Mouse (Mus musculus) lung, postnatal 14 days (tissue): Measurements from ENCODE around the gene Gm595.
A peak's percentile ranks its signal among the peaks of the same experiment; 100 is the strongest.

Source experiments
- DNase-seq: peaks from one replicate; pipeline ENCODE4 v3.0.0; 2021

Gene Gm595

DNA sequence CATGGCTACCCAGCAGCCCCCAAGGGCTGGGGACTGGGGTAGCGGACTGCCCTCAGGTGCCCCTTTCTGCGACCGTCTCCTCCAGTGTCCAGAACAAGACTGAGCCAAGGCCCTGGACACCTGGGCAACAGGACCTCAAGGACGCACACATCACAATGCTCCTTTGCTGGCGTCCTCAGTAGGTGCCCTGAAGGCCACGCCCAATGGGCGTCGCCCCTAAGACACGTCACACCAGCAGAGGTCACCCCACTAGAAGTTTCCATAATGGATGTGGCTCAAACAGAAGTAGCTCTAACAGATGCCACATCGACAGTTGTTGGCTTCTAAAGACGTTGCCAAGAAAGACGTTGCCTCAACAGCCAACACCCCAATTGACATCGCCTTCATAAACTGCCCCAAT, at the start of gene Gm595:
Gene Gm595 (minus strand): TSS at position 101 of the 400 bp plus-strand sequence.
- no peak for DNase-seq

DNA sequence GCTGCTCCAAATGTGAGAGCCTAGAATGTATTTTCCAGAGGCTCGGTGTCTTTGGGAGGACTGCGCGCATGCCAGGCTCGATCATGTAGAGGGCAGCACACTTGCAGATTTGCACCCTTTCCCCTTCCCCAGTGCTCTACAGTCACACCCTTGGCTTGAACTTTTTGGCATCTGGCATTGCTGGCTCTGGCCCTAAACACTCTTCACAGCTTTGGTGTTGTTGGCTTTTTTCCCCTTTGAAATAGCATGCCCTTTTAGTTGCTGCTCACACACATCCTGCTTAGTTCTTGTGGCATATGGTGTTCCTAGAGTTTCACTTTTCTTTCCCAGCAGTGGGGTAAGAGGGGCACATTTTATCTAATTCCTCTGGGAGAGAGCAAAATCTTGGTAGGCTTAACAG, 30.9 kb upstream of the Gm595 start:
- no peak for DNase-seq

DNA sequence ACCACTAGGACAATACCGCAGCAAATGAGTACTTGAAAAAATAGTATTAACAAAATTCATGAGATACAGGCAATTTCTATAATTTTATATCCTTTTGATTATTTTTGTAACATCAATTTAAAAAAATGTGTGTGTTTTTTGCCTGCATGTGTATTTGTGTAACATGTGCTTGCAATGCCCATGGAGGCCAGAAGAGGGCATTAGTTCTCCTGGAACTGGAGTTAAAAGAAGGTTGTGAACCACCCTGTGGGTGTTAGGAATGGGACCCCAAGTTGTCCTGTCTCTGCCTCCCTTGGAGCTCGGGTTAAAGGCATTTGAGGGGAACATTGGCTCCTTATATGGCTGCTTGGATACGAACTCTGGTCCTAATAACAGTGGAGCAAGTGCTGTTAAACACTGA, 26.2 kb upstream of the Gm595 start:
- DNase-seq = no peak

- peak; percentile 27 for DNase-seq
These were observed 22.0 kb upstream of the Gm595 start for GRCm38 (mm10) chrX:48899555-48899954.

GRCm38 (mm10) chrX:48896803-48897202, 19.3 kb upstream of the Gm595 start:
- DNase-seq = no peak

DNA sequence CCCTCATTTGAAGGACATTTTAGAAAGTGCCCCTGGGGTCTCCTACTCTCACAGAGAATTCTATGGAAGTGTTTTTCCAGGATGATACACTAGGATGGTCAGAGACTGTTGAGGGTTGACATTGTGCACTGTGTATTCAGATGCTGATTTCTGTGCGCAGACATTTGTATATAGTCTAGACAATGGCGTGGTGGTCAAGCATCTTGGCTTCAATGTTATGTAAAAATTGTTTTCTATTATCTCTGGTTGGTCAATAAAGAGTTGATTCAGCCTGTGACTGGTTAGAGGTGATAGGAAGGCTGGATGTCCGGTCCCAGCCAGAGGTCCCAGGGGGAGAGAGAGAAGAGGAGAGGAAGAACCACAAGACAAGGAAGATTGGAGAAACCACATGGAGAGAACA, 16.4 kb upstream of the Gm595 start:
- DNase-seq = no peak

- no peak for DNase-seq
These were observed 12.7 kb upstream of the Gm595 start for GRCm38 (mm10) chrX:48890259-48890658.

DNA sequence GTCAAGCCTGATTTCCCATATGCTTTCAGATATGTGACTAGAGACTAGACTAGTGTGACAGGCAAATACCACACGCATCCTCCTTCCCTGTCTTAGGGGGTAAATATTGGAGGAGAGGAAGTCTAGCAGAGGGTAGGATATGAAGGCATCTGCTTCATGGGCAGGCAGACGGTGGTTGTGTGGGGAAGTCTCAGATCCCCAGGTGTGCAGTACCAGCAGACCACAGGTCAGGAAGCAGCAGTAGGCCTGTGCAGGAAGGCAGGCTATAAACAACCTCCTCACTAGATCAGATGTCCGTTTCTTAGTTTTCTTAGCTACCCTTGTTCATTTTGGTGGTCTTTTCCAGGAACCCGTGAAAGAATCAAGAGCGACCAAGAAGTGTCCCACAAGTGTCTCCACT, 7.1 kb upstream of the Gm595 start:
- DNase-seq = no peak
